Mouse (Mus musculus): ENCODE measurements at regions not wholly inside any gene's neighbourhood (a gene's known extent, or its start where the extent isn't known, plus 50 kb on each side); places are given as distances from the start of the nearest gene placed in this dataset.
A peak's percentile ranks its signal among the peaks of the same experiment; 100 is the strongest.

GRCm38 (mm10) chr8:89283105-89284096 lies 239.4 kb upstream of the Sall1 start:
- no peak for DNase-seq (ENCODE audit: low read depth, low spot score)

GRCm38 (mm10) chr8:89279844-89280243 lies 235.9 kb upstream of the Sall1 start:
- no peak for DNase-seq (ENCODE audit: low read depth, low spot score)

- DNase-seq (ENCODE audit: low read depth, low spot score): no peak
Observed at GRCm38 (mm10) chr8:89279142-89279541, 235.2 kb upstream of the Sall1 start.

GRCm38 (mm10) chr8:89273276-89273675 lies 229.3 kb upstream of the Sall1 start:
- no peak for DNase-seq (ENCODE audit: low read depth, low spot score)

- no peak for DNase-seq (ENCODE audit: low read depth, low spot score)
Observed at GRCm38 (mm10) chr8:89272381-89272815, 228.4 kb upstream of the Sall1 start.

- no peak for DNase-seq (ENCODE audit: low read depth, low spot score)
Observed at GRCm38 (mm10) chr8:89271381-89272355, 227.7 kb upstream of the Sall1 start.

- no peak for DNase-seq (ENCODE audit: low read depth, low spot score)
Observed at GRCm38 (mm10) chr8:89270001-89270400, 226.0 kb upstream of the Sall1 start.

GRCm38 (mm10) chr8:89261163-89261812 lies 217.3 kb upstream of the Sall1 start:
- DNase-seq (ENCODE audit: low read depth, low spot score): no peak

GRCm38 (mm10) chr8:89259881-89260280 lies 215.9 kb upstream of the Sall1 start:
- no peak for DNase-seq (ENCODE audit: low read depth, low spot score)

- DNase-seq (ENCODE audit: low read depth, low spot score): no peak
Observed at GRCm38 (mm10) chr8:89246342-89246741, 202.4 kb upstream of the Sall1 start.

- no peak for DNase-seq (ENCODE audit: low read depth, low spot score)
Observed at GRCm38 (mm10) chr8:89245131-89245751, 201.3 kb upstream of the Sall1 start.

- DNase-seq (ENCODE audit: low read depth, low spot score): peak; percentile 42
Observed at GRCm38 (mm10) chr8:89241686-89242085, 197.7 kb upstream of the Sall1 start.

GRCm38 (mm10) chr8:89239626-89240025 lies 195.7 kb upstream of the Sall1 start:
- no peak for DNase-seq (ENCODE audit: low read depth, low spot score)

GRCm38 (mm10) chr8:89234041-89234440 lies 190.1 kb upstream of the Sall1 start:
- no peak for DNase-seq (ENCODE audit: low read depth, low spot score)

GRCm38 (mm10) chr8:89232318-89232717 lies 188.4 kb upstream of the Sall1 start:
- DNase-seq (ENCODE audit: low read depth, low spot score): no peak

GRCm38 (mm10) chr8:89229144-89229543 lies 185.2 kb upstream of the Sall1 start:
- no peak for DNase-seq (ENCODE audit: low read depth, low spot score)

GRCm38 (mm10) chr8:89220870-89221269 lies 176.9 kb upstream of the Sall1 start:
- peak; percentile 6 for DNase-seq (ENCODE audit: low read depth, low spot score)

GRCm38 (mm10) chr8:89220381-89220780 lies 176.4 kb upstream of the Sall1 start:
- DNase-seq (ENCODE audit: low read depth, low spot score): no peak

GRCm38 (mm10) chr8:89219156-89219555 lies 175.2 kb upstream of the Sall1 start:
- no peak for DNase-seq (ENCODE audit: low read depth, low spot score)

- no peak for DNase-seq (ENCODE audit: low read depth, low spot score)
Observed at GRCm38 (mm10) chr8:89217689-89218088, 173.7 kb upstream of the Sall1 start.

GRCm38 (mm10) chr8:89211931-89212330 lies 168.0 kb upstream of the Sall1 start:
- no peak for DNase-seq (ENCODE audit: low read depth, low spot score)

Measured in telencephalon, adult 2 months (tissue).